Mouse (Mus musculus): ENCODE results near the gene Rev1. TPM values are rescaled to one million over a fixed set of nuclear protein-coding genes. Genes with fewer than 3 reads are reported as not detected.
A peak's percentile ranks its signal among the peaks of the same experiment; 100 is the strongest.

The Rev1 gene
- total and polyA plus RNA-seq, 3 experiments, result 28.9 to 31.0 TPM; not detected in 1

- H3K27me3 ChIP-seq (ENCODE audit: control insufficient read depth in 1 of 2, insufficient read depth in 2 of 2, low read length in 2 of 2), result no peaks in the 10 kb centered on the region
- DNase-seq (ENCODE audit: low read depth, low spot score), result peak; percentile 54
- no peak for TF ChIP-seq RAD21 (IDR thresholded peaks at IDR 0.05; ENCODE audit: low read depth, low read length)
- 0 out of 4 replicates have a peak, but pooled peaks of 1 of the 2 experiments have one; percentile 17 for TF ChIP-seq EP300 (IDR thresholded peaks at IDR 0.05; ENCODE audit: low read depth in 1 of 2, low read length in 2 of 2)
- TF ChIP-seq NRF1 (IDR thresholded peaks at IDR 0.05; ENCODE audit: insufficient read depth, low read depth, low read length, poor library complexity, severe bottlenecking), result peak; percentile 51
- TF ChIP-seq MAX (IDR thresholded peaks at IDR 0.05; ENCODE audit: low read length), result 0 out of 2 replicates have a peak, but pooled peaks have one; percentile 25
- peak; percentile 23; the same call in 1 of the 2 replicates for TF ChIP-seq NELFE (IDR thresholded peaks at IDR 0.05; ENCODE audit: low read depth, low read length)
- peak; percentile 54; the same call in 1 of the 2 replicates for TF ChIP-seq MXI1 (IDR thresholded peaks at IDR 0.05; ENCODE audit: low read depth, low read length)
- peaks cover 45% of the 10 kb centered on the region for H3K79me2 ChIP-seq (ENCODE audit: control insufficient read depth, insufficient read depth, low read length, poor library complexity)
- peak overlapping the region; percentile 93 to 95 for H3K4me3 ChIP-seq (ENCODE audit: control insufficient read depth in 1 of 2, insufficient read depth in 1 of 2, low read depth in 2 of 2, low read length in 2 of 2)
- H3K9ac ChIP-seq (ENCODE audit: control insufficient read depth, low read depth, low read length, poor library complexity, severe bottlenecking), result peak overlapping the region; percentile 98
- peaks cover 22 to 25% of the 10 kb centered on the region in 2 experiments for H3K4me1 ChIP-seq (ENCODE audit: control insufficient read depth in 1 of 2, insufficient read depth in 2 of 2, low read length in 2 of 2)
- peaks cover 3 to 40% of the 10 kb centered on the region in 2 experiments for H3K36me3 ChIP-seq (ENCODE audit: control insufficient read depth in 1 of 2, insufficient read depth in 2 of 2, low read length in 2 of 2)
- H3K9me3 ChIP-seq (replicated peaks; ENCODE audit: insufficient read depth, low read length), result no peaks in the 10 kb centered on the region
- peak overlapping the region; percentile 83 for H3K27ac ChIP-seq (ENCODE audit: control insufficient read depth, low read depth, low read length)
Measured at GRCm38 (mm10) chr1:38128919-38129436, 623 bp downstream of the Rev1 start.

GRCm38 (mm10) chr1:38127036-38127435 lies 2.6 kb downstream of the Rev1 start:
- Histone ChIP-seq H3K36me3 (ENCODE audit: control insufficient read depth in 1 of 2, insufficient read depth in 2 of 2, low read length in 2 of 2) (peaks cover 10 to 38% of the 10 kb centered on the region in 2 experiments), H3K9ac (ENCODE audit: control insufficient read depth, low read depth, low read length, poor library complexity, severe bottlenecking) (no peak overlapping the region), H3K27ac (ENCODE audit: control insufficient read depth, low read depth, low read length) (no peak overlapping the region), H3K27me3 (ENCODE audit: control insufficient read depth in 1 of 2, insufficient read depth in 2 of 2, low read length in 2 of 2) (no peaks in the 10 kb centered on the region), H3K79me2 (ENCODE audit: control insufficient read depth, insufficient read depth, low read length, poor library complexity) (peaks cover 59% of the 10 kb centered on the region), H3K9me3 (replicated peaks; ENCODE audit: insufficient read depth, low read length) (no peaks in the 10 kb centered on the region), H3K4me3 (ENCODE audit: control insufficient read depth in 1 of 2, insufficient read depth in 1 of 2, low read depth in 2 of 2, low read length in 2 of 2) (no peak overlapping the region), H3K4me1 (ENCODE audit: control insufficient read depth in 1 of 2, insufficient read depth in 2 of 2, low read length in 2 of 2) (peaks cover 13 to 23% of the 10 kb centered on the region in 2 experiments)
- DNase-seq (ENCODE audit: low read depth, low spot score), result peak; percentile 57
- no peak for TF ChIP-seq CTCF (IDR thresholded peaks at IDR 0.05 in 2 of 3, conservative IDR thresholded peaks at IDR 0.05 in 1 of 3; ENCODE audit: control insufficient read depth in 1 of 3, insufficient read depth in 1 of 3, low read depth in 2 of 3, low read length in 3 of 3, poor library complexity in 1 of 3, severe bottlenecking in 1 of 3)
- no peak for TF ChIP-seq RAD21 (IDR thresholded peaks at IDR 0.05; ENCODE audit: low read depth, low read length)
- no peak for TF ChIP-seq MYB (IDR thresholded peaks at IDR 0.05; ENCODE audit: low read depth, low read length)
- TF ChIP-seq ZKSCAN1 (IDR thresholded peaks at IDR 0.05; ENCODE audit: low read depth, low read length), result no peak

- H3K9ac ChIP-seq (ENCODE audit: control insufficient read depth, low read depth, low read length, poor library complexity, severe bottlenecking), result no peak overlapping the region; the same call in 1 of the 2 replicates
- H3K27me3 ChIP-seq (ENCODE audit: control insufficient read depth in 1 of 2, insufficient read depth in 2 of 2, low read length in 2 of 2), result no peaks in the 10 kb centered on the region
Measured at GRCm38 (mm10) chr1:38126426-38126825, 3.2 kb downstream of the Rev1 start.

More at GRCm38 (mm10) chr1:38126426-38126825, 3.2 kb downstream of the Rev1 start:
- peaks cover 65% of the 10 kb centered on the region for H3K79me2 ChIP-seq (ENCODE audit: control insufficient read depth, insufficient read depth, low read length, poor library complexity)
- H3K4me1 ChIP-seq (ENCODE audit: control insufficient read depth in 1 of 2, insufficient read depth in 2 of 2, low read length in 2 of 2), result peaks cover 10 to 23% of the 10 kb centered on the region in 2 experiments
- TF ChIP-seq TAL1 (IDR thresholded peaks at IDR 0.05; ENCODE audit: low read length) (no peak), USF1 (IDR thresholded peaks at IDR 0.05; ENCODE audit: low read depth, low read length) (no peak)
- H3K4me3 ChIP-seq (ENCODE audit: control insufficient read depth in 1 of 2, insufficient read depth in 1 of 2, low read depth in 2 of 2, low read length in 2 of 2), result no peak overlapping the region
- H3K27ac ChIP-seq (ENCODE audit: control insufficient read depth, low read depth, low read length), result no peak overlapping the region
- no peak for DNase-seq (ENCODE audit: low read depth, low spot score)
- H3K9me3 ChIP-seq (replicated peaks; ENCODE audit: insufficient read depth, low read length), result no peaks in the 10 kb centered on the region
- H3K36me3 ChIP-seq (ENCODE audit: control insufficient read depth in 1 of 2, insufficient read depth in 2 of 2, low read length in 2 of 2), result peaks cover 10 to 36% of the 10 kb centered on the region in 2 experiments
